Mouse (Mus musculus) CH12.LX (cell line): ENCODE results near the gene Rbfox1. TPM values are rescaled to one million over a fixed set of nuclear protein-coding genes. Genes with fewer than 3 reads are reported as not detected.

Experiments used
- DNase-seq: peaks from one replicate; pipeline ENCODE4 v3.0.0-alpha.2; 2013; ENCODE audit errors: extremely low read depth
- H3K27ac ChIP-seq: 2 replicates; pipeline ENCODE4 v1.5.1; 2012; ENCODE audit warnings: low read depth, mild to moderate bottlenecking, control low read depth, moderate library complexity; ENCODE audit not compliant: insufficient read depth
- H3K27me3 ChIP-seq: replicated peaks from 2 replicates; pipeline ENCODE3; 2012; ENCODE audit warnings: inconsistent platforms
- H3K36me3 ChIP-seq, 2 experiments: replicated peaks in 1 of 2; 2 replicates each; pipeline versions ENCODE3 to v1.6.1; 2012; ENCODE audit warnings: inconsistent platforms in 1 of 2, low read length in 1 of 2, mild to moderate bottlenecking in 1 of 2, mixed read lengths in 1 of 2, moderate library complexity in 1 of 2; ENCODE audit not compliant: control insufficient read depth in 1 of 2, insufficient read depth in 1 of 2
- H3K4me1 ChIP-seq, 2 experiments: 2 replicates each; pipeline ENCODE4 v1.6.1; 2012; ENCODE audit warnings: inconsistent platforms in 1 of 2, moderate library complexity in 1 of 2; ENCODE audit not compliant: insufficient read depth in 2 of 2, control insufficient read depth in 1 of 2
- H3K4me2 ChIP-seq: 2 replicates; pipeline ENCODE4 v1.6.1; 2012; ENCODE audit warnings: low read depth, mild to moderate bottlenecking, control low read depth; ENCODE audit not compliant: poor library complexity, insufficient read depth, severe bottlenecking
- H3K4me3 ChIP-seq, 3 experiments: fragments of 150-350 bp in 1 of 3; sonication (generic) in 1 of 3; replicated peaks in 1 of 3; 2 replicates each; pipeline versions ENCODE3 to v1.5.1; 2011 to 2012; ENCODE audit warnings: low read depth in 2 of 3, low read length in 2 of 3, mild to moderate bottlenecking in 2 of 3, moderate library complexity in 2 of 3, control low read depth in 1 of 3, improper control_type of control experiment in 1 of 3, inconsistent platforms in 1 of 3, mixed read lengths in 1 of 3; ENCODE audit not compliant: poor library complexity in 1 of 3
- H3K79me2 ChIP-seq: replicated peaks from 2 replicates; pipeline ENCODE4 v1.6.1; 2012; ENCODE audit warnings: mild to moderate bottlenecking, moderate library complexity; ENCODE audit not compliant: control insufficient read depth, poor library complexity, insufficient read depth, severe bottlenecking; ENCODE audit errors: extremely low read depth
- H3K9ac ChIP-seq: 2 replicates; pipeline ENCODE4 v1.6.1; 2012; ENCODE audit warnings: low read depth, mild to moderate bottlenecking, control low read depth, moderate library complexity; ENCODE audit not compliant: insufficient read depth
- H3K9me3 ChIP-seq: replicated peaks from 2 replicates; pipeline ENCODE3; 2012; ENCODE audit warnings: low read length, inconsistent platforms, mixed read lengths
- CHD1 ChIP-seq: IDR thresholded peaks from 2 replicates; pipeline ENCODE4 v1.6.1; 2012; ENCODE audit warnings: low read depth, low read length, improper control_type of control experiment, inconsistent platforms
- CTCF ChIP-seq, 2 experiments: IDR thresholded peaks in 1 of 2; conservative IDR thresholded peaks in 1 of 2; 2 replicates each; pipeline ENCODE4 v1.5.1; 2011 to 2012; ENCODE audit warnings: low read depth in 2 of 2, low read length in 2 of 2, improper control_type of control experiment in 1 of 2, inconsistent platforms in 1 of 2, mild to moderate bottlenecking in 1 of 2, moderate library complexity in 1 of 2
- E2F4 ChIP-seq: IDR thresholded peaks from 2 replicates; pipeline ENCODE4 v1.6.1; 2011; ENCODE audit warnings: low read depth, low read length, improper control_type of control experiment; ENCODE audit not compliant: insufficient replicate concordance
- ETS1 ChIP-seq: conservative IDR thresholded peaks from 2 replicates; pipeline ENCODE4 v1.6.1; 2012; ENCODE audit warnings: low read depth, mild to moderate bottlenecking, inconsistent platforms, low read length, improper control_type of control experiment, moderate library complexity
- IRF4 ChIP-seq: IDR thresholded peaks from 2 replicates; pipeline ENCODE4 v1.6.1; 2014; ENCODE audit warnings: low read depth, mild to moderate bottlenecking, inconsistent platforms, low read length, improper control_type of control experiment
- KAT2A ChIP-seq: IDR thresholded peaks from 2 replicates; pipeline ENCODE4 v1.6.1; 2012; ENCODE audit warnings: low read length, improper control_type of control experiment, inconsistent platforms; ENCODE audit not compliant: insufficient replicate concordance
- MYC ChIP-seq: IDR thresholded peaks from 2 replicates; pipeline ENCODE4 v1.6.1; 2011; ENCODE audit warnings: low read depth, mild to moderate bottlenecking, improper control_type of control experiment, low read length
- NELFE ChIP-seq: IDR thresholded peaks from 2 replicates; pipeline ENCODE4 v1.6.1; 2011; ENCODE audit warnings: low read depth, low read length, improper control_type of control experiment
- RCOR1 ChIP-seq: conservative IDR thresholded peaks from 2 replicates; pipeline ENCODE4 v1.6.1; 2012; ENCODE audit warnings: low read depth, mild to moderate bottlenecking, inconsistent platforms, low read length, improper control_type of control experiment
- SIN3A ChIP-seq: IDR thresholded peaks from 2 replicates; pipeline ENCODE4 v1.6.1; 2012; ENCODE audit warnings: low read length, improper control_type of control experiment, inconsistent platforms
- SMC3 ChIP-seq: IDR thresholded peaks from 2 replicates; pipeline ENCODE4 v1.6.1; 2011; ENCODE audit warnings: low read depth, low read length, improper control_type of control experiment
- TCF12 ChIP-seq: IDR thresholded peaks from 2 replicates; pipeline ENCODE4 v1.6.1; 2014; ENCODE audit warnings: low read depth, mild to moderate bottlenecking, inconsistent platforms, low read length, improper control_type of control experiment
- UBTF ChIP-seq: IDR thresholded peaks from 2 replicates; pipeline ENCODE4 v1.6.1; 2012; ENCODE audit warnings: low read depth, mild to moderate bottlenecking, inconsistent platforms, low read length, improper control_type of control experiment, moderate library complexity
- ZMIZ1 ChIP-seq: IDR thresholded peaks from 2 replicates; pipeline ENCODE4 v1.6.1; 2012; ENCODE audit warnings: low read depth, mild to moderate bottlenecking, inconsistent platforms, low read length, improper control_type of control experiment
- ZNF384 ChIP-seq: IDR thresholded peaks from 2 replicates; pipeline ENCODE4 v1.6.1; 2012; ENCODE audit warnings: low read depth, low read length, improper control_type of control experiment, inconsistent platforms
- dilution Hi-C: fragments of 300-500 bp; cut with MboI; formaldehyde crosslinking; loops from 2 replicates; pipeline ENCODE4 v1.14.3; 2020; ENCODE audit warnings: low sequenced_read_pairs; ENCODE audit not compliant: extremely low pct_unique_long_range_greater_than_20kb, extremely low pct_ligation_motif_present
- in situ Hi-C: fragments of 300-500 bp; cut with MboI; formaldehyde crosslinking; loops from 3 replicates; pipeline ENCODE4 v1.14.3; 2019; ENCODE audit warnings: low sequenced_read_pairs, low pct_ligation_motif_present, low pct_unique_long_range_greater_than_20kb, mixed read lengths
- polyA plus RNA-seq: library from polyadenylated mRNA; unstranded; fragments of >175 nt; gene quantifications from 2 replicates; pipeline ENCODE4 v1.2.1, GENCODE M21; 2012; ENCODE audit warnings: low read depth; ENCODE audit not compliant: insufficient read length
- total RNA-seq, 2 experiments: library from RNA; depleted of rRNA; stranded (reverse); fragments of 300-350 nt in 1 of 2; fragments of >200 nt in 1 of 2; gene quantifications; 2 replicates each; pipeline ENCODE4 v1.2.3; 2012 to 2014

Gene Rbfox1
- total and polyA plus RNA-seq, 3 experiments = not detected

DNA sequence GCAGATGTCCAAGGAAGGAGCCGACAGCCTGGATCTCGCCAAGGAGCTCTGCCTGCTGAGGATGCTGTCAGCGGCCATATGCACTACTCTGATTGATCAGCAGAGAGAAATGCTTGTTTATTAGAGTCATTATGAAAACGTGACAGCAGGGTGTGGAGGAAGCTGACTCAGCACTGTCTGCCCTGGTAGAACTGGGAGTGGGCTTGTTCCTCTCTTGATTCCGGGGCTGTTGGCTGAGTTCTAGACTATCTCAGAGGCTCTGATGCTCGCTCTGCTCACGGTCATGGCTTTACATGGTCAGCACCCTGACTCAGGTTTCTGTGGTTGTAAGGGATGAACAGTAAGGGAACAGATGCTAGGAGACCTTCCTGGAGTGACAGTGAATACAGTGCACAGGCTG, 10.4 kb downstream of the Rbfox1 start:
- Histone ChIP-seq H3K27ac (no peak overlapping the region), H3K9me3 (peaks cover 28% of the 10 kb centered on the region), H3K9ac (no peak overlapping the region), H3K4me2 (no peak overlapping the region), H3K4me1 (no peaks in the 10 kb centered on the region), H3K79me2 (no peaks in the 10 kb centered on the region), H3K27me3 (peaks cover 21% of the 10 kb centered on the region), H3K4me3 (no peak overlapping the region), H3K36me3 (no peaks in the 10 kb centered on the region)
- TF ChIP-seq NELFE = no peak
- TF ChIP-seq IRF4 = no peak
- no peak for TF ChIP-seq SMC3
- no peak for TF ChIP-seq CTCF (conservative IDR thresholded peaks at IDR 0.05 in 1 of 2, IDR thresholded peaks at IDR 0.05 in 1 of 2; ENCODE audit: low read depth in 2 of 2, low read length in 2 of 2)
- no peak for TF ChIP-seq CHD1
- DNase-seq = no peak
- in situ Hi-C loops (no loop called here), dilution Hi-C loops (no loop called here)

DNA sequence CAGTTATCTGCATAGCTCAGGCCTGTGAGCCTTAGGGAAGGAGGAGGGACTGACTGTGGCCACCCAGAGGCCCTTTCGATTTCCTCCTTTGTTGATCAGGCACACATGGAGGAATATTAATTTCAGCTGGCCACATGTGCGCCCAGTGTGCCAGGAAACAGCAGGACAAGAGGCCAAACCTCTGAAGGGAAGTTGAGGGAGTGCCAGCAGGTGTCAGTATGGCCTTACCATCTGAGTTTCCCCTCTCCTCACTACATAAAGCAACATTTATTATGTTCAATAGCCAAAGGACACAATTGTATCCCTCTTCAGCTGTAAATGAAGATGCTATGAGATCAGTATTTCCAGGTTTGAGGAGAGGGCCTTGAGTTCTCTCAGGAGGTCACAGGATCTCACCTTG, 13.2 kb downstream of the Rbfox1 start:
- peaks cover 26% of the 10 kb centered on the region for H3K27me3 ChIP-seq
- in situ Hi-C loops = no loop called here
- no peaks in the 10 kb centered on the region for H3K4me1 ChIP-seq
- H3K4me3 ChIP-seq = no peak overlapping the region
- no peak overlapping the region for H3K4me2 ChIP-seq
- no peak for DNase-seq
- no peak overlapping the region for H3K27ac ChIP-seq
- no peak overlapping the region for H3K9ac ChIP-seq
- dilution Hi-C loops = no loop called here
- no peak for TF ChIP-seq TCF12
- TF ChIP-seq ZNF384 = no peak
- no peak for TF ChIP-seq ZMIZ1
- no peak for TF ChIP-seq MYC
- TF ChIP-seq KAT2A = no peak
- TF ChIP-seq UBTF = no peak
- TF ChIP-seq, all 38 proteins: peak for 0
- Histone ChIP-seq H3K36me3 (no peaks in the 10 kb centered on the region), H3K79me2 (no peaks in the 10 kb centered on the region), H3K9me3 (peaks cover 24% of the 10 kb centered on the region)

DNA sequence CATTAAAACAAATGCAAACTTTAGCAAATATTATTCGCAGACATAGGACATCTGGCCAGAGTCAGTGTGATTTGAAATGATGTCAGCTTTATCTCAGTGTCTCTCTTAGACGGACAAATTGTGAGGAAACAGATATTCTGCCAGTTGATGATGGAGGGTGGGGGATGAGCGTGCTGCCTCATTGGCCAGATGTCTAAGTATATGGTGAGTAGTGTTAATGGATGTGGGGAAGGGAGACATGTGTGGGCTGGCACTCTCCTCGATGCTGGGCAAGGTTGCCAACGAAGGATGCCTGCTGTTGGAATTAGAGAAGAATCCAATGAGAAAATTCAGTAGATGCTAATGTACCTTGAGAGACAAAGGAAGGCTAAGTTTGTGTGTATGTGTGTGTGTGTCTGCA, 25.6 kb downstream of the Rbfox1 start:
- Histone ChIP-seq H3K9me3 (peaks cover 35% of the 10 kb centered on the region), H3K27me3 (peaks cover 48% of the 10 kb centered on the region), H3K79me2 (no peaks in the 10 kb centered on the region), H3K9ac (no peak overlapping the region), H3K4me3 (no peak overlapping the region), H3K36me3 (no peaks in the 10 kb centered on the region), H3K4me2 (no peak overlapping the region), H3K27ac (no peak overlapping the region), H3K4me1 (no peaks in the 10 kb centered on the region)
- no peak for DNase-seq
- no peak for TF ChIP-seq ETS1
- no peak for TF ChIP-seq ZNF384
- no peak for TF ChIP-seq RCOR1
- TF ChIP-seq E2F4 = no peak
- TF ChIP-seq SIN3A = no peak
- TF ChIP-seq ZMIZ1 = no peak
- TF ChIP-seq UBTF = no peak
- in situ Hi-C loops (no loop called here), dilution Hi-C loops (no loop called here)
